10 mouse cellular contexts compared by ENCODE assay signal in genomic region chr7:114171354-114172097, GRCm38 (mm10). TPM values are rescaled to one million over a fixed set of nuclear protein-coding genes. Genes with fewer than 3 reads are reported as not detected.
DNase-seq lines count a peak whose midpoint lies in the region; ATAC-seq and TF ChIP-seq lines count a peak whose summit lies in the region.
"Had no signal": no experiment of that assay in that cellular context is flagged by ENCODE, and none has a peak within 500 bp of the region (broad histone marks: within the 10 kb centered on the region; RNA-seq: fewer than 3 reads in every experiment).

No protein-coding gene starts in this region.

- TF ChIP-seq CTCF in heart, postnatal 0 days (IDR thresholded peaks at IDR 0.05; ENCODE audit: low read depth): no peak
- TF ChIP-seq CTCF in left cerebral cortex, adult 2 months (IDR thresholded peaks at IDR 0.05): no peak

- peaks cover 23% of the 10 kb centered on the region for H3K4me1 ChIP-seq in heart, postnatal 0 days (ENCODE audit: control insufficient read depth, insufficient read depth)
- no peaks in the 10 kb centered on the region for H3K4me1 ChIP-seq in forebrain, embryonic 11.5 days (replicated peaks; ENCODE audit: control insufficient read depth, insufficient read depth, low read length)

- no peak overlapping the region for H3K4me2 ChIP-seq in heart, postnatal 0 days (ENCODE audit: low read depth, low read length)
- no peak overlapping the region for H3K4me2 ChIP-seq in forebrain, embryonic 11.5 days (ENCODE audit: low read depth, low read length, severe bottlenecking)
- H3K4me2 ChIP-seq: embryonic facial prominence, embryonic 13.5 days had no signal

- H3K36me3 ChIP-seq in heart, postnatal 0 days (replicated peaks; ENCODE audit: control insufficient read depth, insufficient read depth, low read length): no peaks in the 10 kb centered on the region
- no peaks in the 10 kb centered on the region for H3K36me3 ChIP-seq in forebrain, embryonic 11.5 days (ENCODE audit: control insufficient read depth, insufficient read depth, low read length)
- H3K36me3 ChIP-seq: embryonic facial prominence, embryonic 13.5 days had no signal

- DNase-seq in embryo, embryonic 9.5 days (ENCODE audit: extremely low spot score): peak; percentile 15
- no peak for DNase-seq in embryo, embryonic 10.5 days (ENCODE audit: low spot score)
- peak; percentile 30 to 34 for DNase-seq in CD8-positive naive resting alpha-beta T cell, adult 2 months (ENCODE audit: low read depth in 2 of 2, low spot score in 2 of 2)
- peak; percentile 50 for DNase-seq in heart, postnatal 0 days (ENCODE audit: low spot score)
- peak; percentile 26 to 65 for DNase-seq in lung, postnatal 4 days
- no peak for DNase-seq in left cerebral cortex, adult 2 months (ENCODE audit: extremely low spot score in 1 of 2, low spot score in 2 of 2)
- DNase-seq in left cerebral cortex, adult 9 months (ENCODE audit: low spot score in 2 of 2): no peak
- no peak for DNase-seq in forebrain, embryonic 11.5 days (ENCODE audit: low spot score)
- DNase-seq: adrenal gland, postnatal 36 days had no signal

- TF ChIP-seq EP300 in heart, postnatal 0 days (IDR thresholded peaks at IDR 0.05; ENCODE audit: low read depth): no peak

- H3K27me3 ChIP-seq in heart, postnatal 0 days (ENCODE audit: control insufficient read depth, insufficient read depth, low read length): no peaks in the 10 kb centered on the region
- no peaks in the 10 kb centered on the region for H3K27me3 ChIP-seq in forebrain, embryonic 11.5 days (ENCODE audit: control insufficient read depth, insufficient read depth, low read length)
- H3K27me3 ChIP-seq: embryonic facial prominence, embryonic 13.5 days had no signal

- H3K4me3 ChIP-seq in heart, postnatal 0 days (ENCODE audit: low read depth, low read length): no peak overlapping the region
- no peak overlapping the region for H3K4me3 ChIP-seq in left cerebral cortex, adult 2 months
- H3K4me3 ChIP-seq in forebrain, embryonic 11.5 days (ENCODE audit: low read depth, low read length): no peak overlapping the region
- H3K4me3 ChIP-seq: embryonic facial prominence, embryonic 13.5 days had no signal

- peak; percentile 50 for ATAC-seq in heart, postnatal 0 days (ENCODE audit: insufficient read depth, low read depth)
- ATAC-seq in forebrain, embryonic 11.5 days (replicated peaks; ENCODE audit: low FRiP score): no peak

- intact Hi-C loops in left cerebral cortex, adult 2 months (cut with DNase I): no loop called here

- 0 out of 2 replicates have a peak overlapping the region, but pooled peaks have one; percentile 12 for H3K9ac ChIP-seq in heart, postnatal 0 days (replicated peaks; ENCODE audit: low read depth, low read length)
- H3K9ac ChIP-seq in forebrain, embryonic 11.5 days (ENCODE audit: low read length): no peak overlapping the region
- H3K9ac ChIP-seq: embryonic facial prominence, embryonic 13.5 days had no signal

- H3K9me3 ChIP-seq in heart, postnatal 0 days (replicated peaks; ENCODE audit: control insufficient read depth, low read length): no peaks in the 10 kb centered on the region
- H3K9me3 ChIP-seq in forebrain, embryonic 11.5 days (ENCODE audit: control insufficient read depth, low read length): no peaks in the 10 kb centered on the region
- H3K9me3 ChIP-seq: embryonic facial prominence, embryonic 13.5 days had no signal

- H3K27ac ChIP-seq in heart, postnatal 0 days (ENCODE audit: low read depth): peak overlapping the region; percentile 74
- no peak overlapping the region for H3K27ac ChIP-seq in left cerebral cortex, adult 2 months
- H3K27ac ChIP-seq in forebrain, embryonic 11.5 days (ENCODE audit: low read depth, low read length): no peak overlapping the region
- H3K27ac ChIP-seq: embryonic facial prominence, embryonic 13.5 days had no signal

- WGBS in heart, postnatal 0 days: 19% methylated on average over 8 of the region's 8 CpGs
- 70% methylated on average over 8 of the region's 8 CpGs for WGBS in forebrain, embryonic 11.5 days

RNA-seq across cellular contexts. Expression of gene Rras2, which starts 53.9 kb away (rescaled TPM):
- total RNA-seq in heart, postnatal 0 days (2014; rRNA removed; ENCODE audit: low replicate concordance): 72.8 and 137 TPM in 2 replicates
- polyA plus RNA-seq in heart, postnatal 0 days (2015; fragmentation: Nextera tagmentation; extraction: Ambion mirVana): 37.4 and 39.4 TPM in 2 replicates
- total RNA-seq in left cerebral cortex, adult 2 months (2021): 10 to 100 TPM; 16.4 to 20.8 TPM
- 25.6 and 26.6 TPM in 2 replicates for polyA plus RNA-seq in forebrain, embryonic 11.5 days (2014; fragmentation: Nextera tagmentation; extraction: Ambion mirVana)

Comparison
In these comparisons a context has a peak if more than half of its experiments do, and no peak if none do; other contexts are left out.
1. DNase-seq: peak in embryo, embryonic 9.5 days (single experiment), CD8-positive naive resting alpha-beta T cell, adult 2 months (2 of 2), heart, postnatal 0 days (single experiment) and lung, postnatal 4 days (2 of 2); none in embryo, embryonic 10.5 days (single experiment), left cerebral cortex, adult 2 months (0 of 2), left cerebral cortex, adult 9 months (0 of 2) and forebrain, embryonic 11.5 days (single experiment).